Mouse (Mus musculus): ENCODE results near the gene Parva. TPM values are rescaled to one million over a fixed set of nuclear protein-coding genes. Genes with fewer than 3 reads are reported as not detected.
A peak's percentile ranks its signal among the peaks of the same experiment; 100 is the strongest.

Parva gene
- polyA plus RNA-seq, 1 experiment = 78.3 TPM

- Histone ChIP-seq H3ac (ENCODE audit: control insufficient read depth, insufficient read length) (no peak overlapping the region), H3K4me3 (no peak overlapping the region), H3K4me2 (ENCODE audit: low read depth) (peak overlapping the region; percentile 12), H3K79me2 (ENCODE audit: control insufficient read depth, insufficient read depth) (peaks cover 5% of the 10 kb centered on the region), H3K27me3 (ENCODE audit: control insufficient read depth, insufficient read depth, insufficient read length) (no peaks in the 10 kb centered on the region), H3K36me3 (ENCODE audit: control insufficient read depth, insufficient read depth) (no peaks in the 10 kb centered on the region)
- TF ChIP-seq POLR2AphosphoS2 (IDR thresholded peaks at IDR 0.05; ENCODE audit: insufficient read length, low read depth) = no peak
- no peak for TF ChIP-seq MAX (IDR thresholded peaks at IDR 0.05; ENCODE audit: low read depth)
- TF ChIP-seq POLR2A (IDR thresholded peaks at IDR 0.05; ENCODE audit: insufficient read length, low read depth) = no peak
- no peak for TF ChIP-seq SRF (IDR thresholded peaks at IDR 0.05; ENCODE audit: control insufficient read depth, insufficient read length, low read depth)
- no peak for TF ChIP-seq MYOG (IDR thresholded peaks at IDR 0.05; ENCODE audit: control insufficient read depth in 1 of 3, insufficient read depth in 1 of 3, insufficient read length in 2 of 3, low read depth in 2 of 3)
- TF ChIP-seq E2F4 (IDR thresholded peaks at IDR 0.05; ENCODE audit: insufficient read depth) = no peak
- TF ChIP-seq CEBPB (IDR thresholded peaks at IDR 0.05; ENCODE audit: insufficient read depth, poor library complexity, severe bottlenecking) = no peak
- TF ChIP-seq REST (IDR thresholded peaks at IDR 0.05; ENCODE audit: insufficient read depth, insufficient read length) = no peak
- TF ChIP-seq MYOD1 (IDR thresholded peaks at IDR 0.05; ENCODE audit: control insufficient read depth in 1 of 3, insufficient read length in 2 of 3, low read depth in 2 of 3) = no peak
- TF ChIP-seq TCF12 (IDR thresholded peaks at IDR 0.05; ENCODE audit: insufficient read depth, poor library complexity, severe bottlenecking) = no peak
- no peak for TF ChIP-seq TCF3 (IDR thresholded peaks at IDR 0.05; ENCODE audit: insufficient read length, low read depth)
- no peak for TF ChIP-seq USF1 (IDR thresholded peaks at IDR 0.05; ENCODE audit: low read depth)
Measured at GRCm38 (mm10) chr7:112509107-112509506, 81.8 kb downstream of the Parva start.

- no peak overlapping the region for H3K4me2 ChIP-seq (ENCODE audit: low read depth)
- no peak overlapping the region for H3ac ChIP-seq (ENCODE audit: control insufficient read depth, insufficient read length)
- H3K36me3 ChIP-seq (ENCODE audit: control insufficient read depth, insufficient read depth) = no peaks in the 10 kb centered on the region
- no peak overlapping the region for H3K4me3 ChIP-seq
- no peaks in the 10 kb centered on the region for H3K27me3 ChIP-seq (ENCODE audit: control insufficient read depth, insufficient read depth, insufficient read length)
- peaks cover 5% of the 10 kb centered on the region for H3K79me2 ChIP-seq (ENCODE audit: control insufficient read depth, insufficient read depth)
- TF ChIP-seq USF1 (IDR thresholded peaks at IDR 0.05; ENCODE audit: low read depth) (no peak), REST (IDR thresholded peaks at IDR 0.05; ENCODE audit: insufficient read depth, insufficient read length) (no peak), SRF (IDR thresholded peaks at IDR 0.05; ENCODE audit: control insufficient read depth, insufficient read length, low read depth) (no peak), E2F4 (IDR thresholded peaks at IDR 0.05; ENCODE audit: insufficient read depth) (no peak), TCF3 (IDR thresholded peaks at IDR 0.05; ENCODE audit: insufficient read length, low read depth) (no peak), MYOG (IDR thresholded peaks at IDR 0.05; ENCODE audit: control insufficient read depth in 1 of 3, insufficient read depth in 1 of 3, insufficient read length in 2 of 3, low read depth in 2 of 3) (no peak), CEBPB (IDR thresholded peaks at IDR 0.05; ENCODE audit: insufficient read depth, poor library complexity, severe bottlenecking) (no peak), POLR2A (IDR thresholded peaks at IDR 0.05; ENCODE audit: insufficient read length, low read depth) (no peak), MYOD1 (IDR thresholded peaks at IDR 0.05; ENCODE audit: control insufficient read depth in 1 of 3, insufficient read length in 2 of 3, low read depth in 2 of 3) (no peak), MAX (IDR thresholded peaks at IDR 0.05; ENCODE audit: low read depth) (no peak), TCF12 (IDR thresholded peaks at IDR 0.05; ENCODE audit: insufficient read depth, poor library complexity, severe bottlenecking) (no peak), POLR2AphosphoS2 (IDR thresholded peaks at IDR 0.05; ENCODE audit: insufficient read length, low read depth) (no peak)
Measured at GRCm38 (mm10) chr7:112510336-112511048, 83.2 kb downstream of the Parva start.

- TF ChIP-seq USF1 (IDR thresholded peaks at IDR 0.05; ENCODE audit: low read depth) = no peak
- no peak for TF ChIP-seq CEBPB (IDR thresholded peaks at IDR 0.05; ENCODE audit: insufficient read depth, poor library complexity, severe bottlenecking)
- TF ChIP-seq POLR2A (IDR thresholded peaks at IDR 0.05; ENCODE audit: insufficient read length, low read depth) = no peak
- TF ChIP-seq MYOG (IDR thresholded peaks at IDR 0.05; ENCODE audit: control insufficient read depth in 1 of 3, insufficient read depth in 1 of 3, insufficient read length in 2 of 3, low read depth in 2 of 3) = no peak
- no peak for TF ChIP-seq SRF (IDR thresholded peaks at IDR 0.05; ENCODE audit: control insufficient read depth, insufficient read length, low read depth)
- TF ChIP-seq REST (IDR thresholded peaks at IDR 0.05; ENCODE audit: insufficient read depth, insufficient read length) = no peak
- no peak for TF ChIP-seq POLR2AphosphoS2 (IDR thresholded peaks at IDR 0.05; ENCODE audit: insufficient read length, low read depth)
- no peak for TF ChIP-seq TCF3 (IDR thresholded peaks at IDR 0.05; ENCODE audit: insufficient read length, low read depth)
- no peak for TF ChIP-seq MAX (IDR thresholded peaks at IDR 0.05; ENCODE audit: low read depth)
- no peak for TF ChIP-seq E2F4 (IDR thresholded peaks at IDR 0.05; ENCODE audit: insufficient read depth)
- TF ChIP-seq TCF12 (IDR thresholded peaks at IDR 0.05; ENCODE audit: insufficient read depth, poor library complexity, severe bottlenecking) = no peak
- TF ChIP-seq MYOD1 (IDR thresholded peaks at IDR 0.05; ENCODE audit: control insufficient read depth in 1 of 3, insufficient read length in 2 of 3, low read depth in 2 of 3) = no peak
- H3ac ChIP-seq (ENCODE audit: control insufficient read depth, insufficient read length) = no peak overlapping the region
- H3K4me3 ChIP-seq = no peak overlapping the region
Measured at GRCm38 (mm10) chr7:112511309-112511708, 84.0 kb downstream of the Parva start.

GRCm38 (mm10) chr7:112512257-112512656 lies 85.0 kb downstream of the Parva start:
- peaks cover 5% of the 10 kb centered on the region for H3K79me2 ChIP-seq (ENCODE audit: control insufficient read depth, insufficient read depth)
- no peak overlapping the region for H3K4me3 ChIP-seq
- no peak overlapping the region for H3K4me2 ChIP-seq (ENCODE audit: low read depth)
- no peaks in the 10 kb centered on the region for H3K36me3 ChIP-seq (ENCODE audit: control insufficient read depth, insufficient read depth)
- TF ChIP-seq POLR2A (IDR thresholded peaks at IDR 0.05; ENCODE audit: insufficient read length, low read depth) (no peak), E2F4 (IDR thresholded peaks at IDR 0.05; ENCODE audit: insufficient read depth) (no peak), TCF12 (IDR thresholded peaks at IDR 0.05; ENCODE audit: insufficient read depth, poor library complexity, severe bottlenecking) (no peak), POLR2AphosphoS2 (IDR thresholded peaks at IDR 0.05; ENCODE audit: insufficient read length, low read depth) (no peak), REST (IDR thresholded peaks at IDR 0.05; ENCODE audit: insufficient read depth, insufficient read length) (no peak), CEBPB (IDR thresholded peaks at IDR 0.05; ENCODE audit: insufficient read depth, poor library complexity, severe bottlenecking) (no peak), MYOD1 (IDR thresholded peaks at IDR 0.05; ENCODE audit: control insufficient read depth in 1 of 3, insufficient read length in 2 of 3, low read depth in 2 of 3) (no peak), MAX (IDR thresholded peaks at IDR 0.05; ENCODE audit: low read depth) (no peak), SRF (IDR thresholded peaks at IDR 0.05; ENCODE audit: control insufficient read depth, insufficient read length, low read depth) (no peak), USF1 (IDR thresholded peaks at IDR 0.05; ENCODE audit: low read depth) (no peak), TCF3 (IDR thresholded peaks at IDR 0.05; ENCODE audit: insufficient read length, low read depth) (no peak), MYOG (IDR thresholded peaks at IDR 0.05; ENCODE audit: control insufficient read depth in 1 of 3, insufficient read depth in 1 of 3, insufficient read length in 2 of 3, low read depth in 2 of 3) (no peak)
- no peaks in the 10 kb centered on the region for H3K27me3 ChIP-seq (ENCODE audit: control insufficient read depth, insufficient read depth, insufficient read length)
- no peak overlapping the region for H3ac ChIP-seq (ENCODE audit: control insufficient read depth, insufficient read length)

More at GRCm38 (mm10) chr7:112511309-112511708, 84.0 kb downstream of the Parva start:
- Histone ChIP-seq H3K36me3 (ENCODE audit: control insufficient read depth, insufficient read depth) (no peaks in the 10 kb centered on the region), H3K79me2 (ENCODE audit: control insufficient read depth, insufficient read depth) (peaks cover 5% of the 10 kb centered on the region), H3K27me3 (ENCODE audit: control insufficient read depth, insufficient read depth, insufficient read length) (no peaks in the 10 kb centered on the region), H3K4me2 (ENCODE audit: low read depth) (no peak overlapping the region)
